Mouse (Mus musculus) liver, embryonic 15.5 days (tissue): ENCODE measurements around the gene Gm28230. TPM values are rescaled to one million over a fixed set of nuclear protein-coding genes. Genes with fewer than 3 reads are reported as not detected.
A peak's percentile ranks its signal among the peaks of the same experiment; 100 is the strongest.

ENCODE experiments used
- ATAC-seq: fragments of 200-750 bp; cut with Nextera tagmentation; 2 replicates; pipeline ENCODE4 v1.8.0; 2017; ENCODE audit warnings: moderate number of reproducible peaks, mild to moderate bottlenecking, moderate library complexity; ENCODE audit not compliant: insufficient read depth
- H3K27ac ChIP-seq: fragments of 300-500 bp; sonication (generic); replicated peaks from 2 replicates; pipeline ENCODE4 v1.5.1; 2015; ENCODE audit warnings: mild to moderate bottlenecking, inconsistent platforms
- H3K27me3 ChIP-seq: fragments of 300-500 bp; sonication (generic); 2 replicates; pipeline ENCODE4 v1.6.1; 2015; ENCODE audit warnings: mild to moderate bottlenecking, inconsistent platforms
- H3K36me3 ChIP-seq: fragments of 300-500 bp; sonication (generic); replicated peaks from 2 replicates; pipeline ENCODE4 v1.6.1; 2015; ENCODE audit warnings: moderate library complexity, mild to moderate bottlenecking, inconsistent platforms
- H3K4me1 ChIP-seq: fragments of 300-500 bp; sonication (generic); replicated peaks from 2 replicates; pipeline ENCODE4 v1.6.1; 2015; ENCODE audit warnings: inconsistent platforms
- H3K4me2 ChIP-seq: fragments of 300-500 bp; sonication (generic); 2 replicates; pipeline ENCODE4 v1.6.1; 2015; ENCODE audit warnings: moderate library complexity, mild to moderate bottlenecking, inconsistent platforms
- H3K4me3 ChIP-seq: fragments of 300-500 bp; sonication (generic); replicated peaks from 2 replicates; pipeline ENCODE4 v1.5.1; 2015; ENCODE audit warnings: mild to moderate bottlenecking, inconsistent platforms
- H3K9ac ChIP-seq: fragments of 300-500 bp; sonication (generic); 2 replicates; pipeline ENCODE4 v1.6.1; 2015; ENCODE audit warnings: moderate library complexity, mild to moderate bottlenecking, inconsistent platforms
- H3K9me3 ChIP-seq: fragments of 300-500 bp; sonication (generic); replicated peaks from 2 replicates; pipeline ENCODE4 v1.6.1; 2016; ENCODE audit warnings: inconsistent platforms
- WGBS: fragments of 180-500 bp; shearing (Covaris S2); methylation state at CpG from one replicate; pipeline ENCODE4 v1.1.7; 2015; ENCODE audit warnings: mixed read lengths; ENCODE audit not compliant: insufficient replicate concordance; 5-methylcytosine and 5-hydroxymethylcytosine counted together
- polyA plus RNA-seq: library from polyadenylated mRNA; unstranded; fragments of >200 nt; fragmentation: Nextera tagmentation; extraction: Ambion mirVana; gene quantifications from 2 replicates; pipeline ENCODE4 v1.2.1, GENCODE M21; 2015

Gene Gm28230
- polyA plus RNA-seq, 1 experiment from 2014 or later: not detected

- no peaks in the 10 kb centered on the region for H3K4me1 ChIP-seq
- no peak overlapping the region for H3K4me2 ChIP-seq
- no peak overlapping the region for H3K4me3 ChIP-seq
- WGBS: 37% methylated on average over 5 of the region's 5 CpGs
- no peak for ATAC-seq
- H3K9me3 ChIP-seq: no peaks in the 10 kb centered on the region
- no peak overlapping the region for H3K9ac ChIP-seq
- peaks cover 97% of the 10 kb centered on the region for H3K27me3 ChIP-seq
- no peak overlapping the region for H3K27ac ChIP-seq
- H3K36me3 ChIP-seq: no peaks in the 10 kb centered on the region
Measured at GRCm38 (mm10) chr2:74720955-74721491, 5.5 kb upstream of the Gm28230 start.

- no peak overlapping the region for H3K9ac ChIP-seq
- H3K27ac ChIP-seq: no peak overlapping the region
- H3K9me3 ChIP-seq: no peaks in the 10 kb centered on the region
- WGBS: 16% methylated on average over 6 of the region's 6 CpGs
- no peak for ATAC-seq
- no peak overlapping the region for H3K4me3 ChIP-seq
- no peak overlapping the region for H3K4me2 ChIP-seq
- peaks cover 97% of the 10 kb centered on the region for H3K27me3 ChIP-seq
- no peaks in the 10 kb centered on the region for H3K4me1 ChIP-seq
- no peaks in the 10 kb centered on the region for H3K36me3 ChIP-seq
Measured at GRCm38 (mm10) chr2:74721882-74722281, 4.6 kb upstream of the Gm28230 start.

GRCm38 (mm10) chr2:74722949-74723348, 3.6 kb upstream of the Gm28230 start:
- WGBS: 18% methylated on average over 8 of the region's 8 CpGs
- H3K9me3 ChIP-seq: no peaks in the 10 kb centered on the region
- no peak overlapping the region for H3K4me2 ChIP-seq
- peaks cover 97% of the 10 kb centered on the region for H3K27me3 ChIP-seq
- no peaks in the 10 kb centered on the region for H3K36me3 ChIP-seq
- ATAC-seq: no peak
- no peaks in the 10 kb centered on the region for H3K4me1 ChIP-seq
- no peak overlapping the region for H3K9ac ChIP-seq
- no peak overlapping the region for H3K27ac ChIP-seq
- no peak overlapping the region for H3K4me3 ChIP-seq

GRCm38 (mm10) chr2:74724244-74725015, 2.1 kb upstream of the Gm28230 start:
- Histone ChIP-seq H3K27ac (no peak overlapping the region), H3K9ac (no peak overlapping the region), H3K4me3 (no peak overlapping the region), H3K9me3 (no peaks in the 10 kb centered on the region), H3K4me2 (no peak overlapping the region), H3K36me3 (no peaks in the 10 kb centered on the region), H3K27me3 (peaks cover 100% of the 10 kb centered on the region), H3K4me1 (no peaks in the 10 kb centered on the region)
- no peak for ATAC-seq
- whole genome bisulfite sequencing: 36% methylated on average over 7 of the region's 7 CpGs

- Histone ChIP-seq H3K36me3 (no peaks in the 10 kb centered on the region), H3K9ac (no peak overlapping the region), H3K4me2 (no peak overlapping the region), H3K27ac (no peak overlapping the region), H3K4me1 (no peaks in the 10 kb centered on the region), H3K9me3 (no peaks in the 10 kb centered on the region), H3K4me3 (no peak overlapping the region), H3K27me3 (peaks cover 99% of the 10 kb centered on the region)
- ATAC-seq: no peak
- 35% methylated on average over 17 of the region's 17 CpGs for WGBS
Measured at GRCm38 (mm10) chr2:74725171-74725570, 1.4 kb upstream of the Gm28230 start.

- WGBS: 14% methylated on average over 42 of the region's 43 CpGs
- H3K4me1 ChIP-seq: no peaks in the 10 kb centered on the region
- H3K9me3 ChIP-seq: no peaks in the 10 kb centered on the region
- ATAC-seq: no peak
- no peak overlapping the region for H3K27ac ChIP-seq
- no peak overlapping the region for H3K9ac ChIP-seq
- H3K36me3 ChIP-seq: no peaks in the 10 kb centered on the region
- H3K4me2 ChIP-seq: peak overlapping the region; percentile 29; the same call in 1 of the 2 replicates
- peaks cover 99% of the 10 kb centered on the region for H3K27me3 ChIP-seq
- no peak overlapping the region; the same call in 1 of the 2 replicates for H3K4me3 ChIP-seq
Measured at GRCm38 (mm10) chr2:74726973-74727639, 578 bp downstream of the Gm28230 start.

GRCm38 (mm10) chr2:74727640-74728302, 1.2 kb downstream of the Gm28230 start:
- no peak overlapping the region; the same call in 1 of the 2 replicates for H3K4me3 ChIP-seq

GRCm38 (mm10) chr2:74728303-74728680, 1.8 kb downstream of the Gm28230 start:
- Histone ChIP-seq H3K9me3 (no peaks in the 10 kb centered on the region), H3K9ac (no peak overlapping the region), H3K4me1 (no peaks in the 10 kb centered on the region), H3K27ac (no peak overlapping the region), H3K36me3 (no peaks in the 10 kb centered on the region), H3K27me3 (peaks cover 99% of the 10 kb centered on the region), H3K4me3 (no peak overlapping the region), H3K4me2 (no peak overlapping the region)
- no peak for ATAC-seq
- WGBS: 31% methylated on average over 13 of the region's 13 CpGs

More at GRCm38 (mm10) chr2:74727640-74728302, 1.2 kb downstream of the Gm28230 start:
- H3K4me1 ChIP-seq: no peaks in the 10 kb centered on the region
- no peak overlapping the region for H3K9ac ChIP-seq
- no peaks in the 10 kb centered on the region for H3K36me3 ChIP-seq
- H3K9me3 ChIP-seq: no peaks in the 10 kb centered on the region
- ATAC-seq: no peak
- H3K27ac ChIP-seq: no peak overlapping the region
- peak overlapping the region; percentile 29; the same call in 1 of the 2 replicates for H3K4me2 ChIP-seq
- whole genome bisulfite sequencing: 7% methylated on average over 25 of the region's 25 CpGs
- peaks cover 99% of the 10 kb centered on the region for H3K27me3 ChIP-seq

- Histone ChIP-seq H3K4me2 (no peak overlapping the region), H3K9ac (no peak overlapping the region), H3K27me3 (peaks cover 99% of the 10 kb centered on the region), H3K4me3 (no peak overlapping the region), H3K9me3 (no peaks in the 10 kb centered on the region), H3K36me3 (no peaks in the 10 kb centered on the region), H3K27ac (no peak overlapping the region), H3K4me1 (no peaks in the 10 kb centered on the region)
- ATAC-seq: no peak
- 34% methylated on average over 8 of the region's 8 CpGs for WGBS
Measured at GRCm38 (mm10) chr2:74730331-74730730, 3.8 kb downstream of the Gm28230 start.

- H3K4me2 ChIP-seq: no peak overlapping the region
- no peaks in the 10 kb centered on the region for H3K36me3 ChIP-seq
- no peak overlapping the region for H3K27ac ChIP-seq
- H3K27me3 ChIP-seq: peaks cover 99% of the 10 kb centered on the region
- H3K4me3 ChIP-seq: no peak overlapping the region
- no peaks in the 10 kb centered on the region for H3K4me1 ChIP-seq
- no peak for ATAC-seq
- no peak overlapping the region for H3K9ac ChIP-seq
- H3K9me3 ChIP-seq: no peaks in the 10 kb centered on the region
Measured at GRCm38 (mm10) chr2:74731055-74731454, 4.5 kb downstream of the Gm28230 start.
